Mouse (Mus musculus) midbrain, embryonic 13.5 days (tissue): Measurements from ENCODE around the gene Emx1. TPM values are rescaled to one million over a fixed set of nuclear protein-coding genes. Genes with fewer than 3 reads are reported as not detected.

ENCODE experiments used
- ATAC-seq: fragments of 200-750 bp; cut with Nextera tagmentation; 2 replicates; pipeline ENCODE4 v1.8.0; 2017; ENCODE audit warnings: mild to moderate bottlenecking, moderate TSS enrichment, moderate library complexity
- H3K27ac ChIP-seq: fragments of 300-500 bp; sonication (generic); 2 replicates; pipeline ENCODE4 v1.5.1; 2015; ENCODE audit warnings: inconsistent platforms, mild to moderate bottlenecking, moderate library complexity
- H3K27me3 ChIP-seq: fragments of 300-500 bp; sonication (generic); 2 replicates; pipeline ENCODE4 v1.6.1; 2015; ENCODE audit warnings: mild to moderate bottlenecking, inconsistent platforms
- H3K36me3 ChIP-seq: fragments of 300-500 bp; sonication (generic); 2 replicates; pipeline ENCODE4 v1.6.1; 2015; ENCODE audit warnings: mild to moderate bottlenecking, inconsistent platforms
- H3K4me1 ChIP-seq: fragments of 300-500 bp; sonication (generic); replicated peaks from 2 replicates; pipeline ENCODE4 v1.6.1; 2015; ENCODE audit warnings: inconsistent platforms
- H3K4me2 ChIP-seq: fragments of 300-500 bp; sonication (generic); replicated peaks from 2 replicates; pipeline ENCODE4 v1.6.1; 2015; ENCODE audit warnings: moderate library complexity, mild to moderate bottlenecking, inconsistent platforms
- H3K4me3 ChIP-seq: fragments of 300-500 bp; sonication (generic); replicated peaks from 2 replicates; pipeline ENCODE4 v1.5.1; 2015; ENCODE audit warnings: mild to moderate bottlenecking, inconsistent platforms
- H3K9ac ChIP-seq: fragments of 300-500 bp; sonication (generic); replicated peaks from 2 replicates; pipeline ENCODE4 v1.6.1; 2015; ENCODE audit warnings: mild to moderate bottlenecking, inconsistent platforms
- H3K9me3 ChIP-seq: fragments of 300-500 bp; sonication (generic); 2 replicates; pipeline ENCODE4 v1.6.1; 2016; ENCODE audit warnings: mild to moderate bottlenecking, inconsistent platforms
- WGBS: fragments of 180-500 bp; shearing (Covaris S2); methylation state at CpG from one replicate; pipeline ENCODE4 v1.1.7; 2015; 5-methylcytosine and 5-hydroxymethylcytosine counted together
- polyA plus RNA-seq: library from polyadenylated mRNA; unstranded; fragments of >200 nt; fragmentation: Nextera tagmentation; extraction: Ambion mirVana; gene quantifications from 2 replicates; pipeline ENCODE4 v1.2.1, GENCODE M21; 2015

Emx1 gene
- polyA plus RNA-seq, 1 experiment from 2014 or later = 7.2 TPM

DNA sequence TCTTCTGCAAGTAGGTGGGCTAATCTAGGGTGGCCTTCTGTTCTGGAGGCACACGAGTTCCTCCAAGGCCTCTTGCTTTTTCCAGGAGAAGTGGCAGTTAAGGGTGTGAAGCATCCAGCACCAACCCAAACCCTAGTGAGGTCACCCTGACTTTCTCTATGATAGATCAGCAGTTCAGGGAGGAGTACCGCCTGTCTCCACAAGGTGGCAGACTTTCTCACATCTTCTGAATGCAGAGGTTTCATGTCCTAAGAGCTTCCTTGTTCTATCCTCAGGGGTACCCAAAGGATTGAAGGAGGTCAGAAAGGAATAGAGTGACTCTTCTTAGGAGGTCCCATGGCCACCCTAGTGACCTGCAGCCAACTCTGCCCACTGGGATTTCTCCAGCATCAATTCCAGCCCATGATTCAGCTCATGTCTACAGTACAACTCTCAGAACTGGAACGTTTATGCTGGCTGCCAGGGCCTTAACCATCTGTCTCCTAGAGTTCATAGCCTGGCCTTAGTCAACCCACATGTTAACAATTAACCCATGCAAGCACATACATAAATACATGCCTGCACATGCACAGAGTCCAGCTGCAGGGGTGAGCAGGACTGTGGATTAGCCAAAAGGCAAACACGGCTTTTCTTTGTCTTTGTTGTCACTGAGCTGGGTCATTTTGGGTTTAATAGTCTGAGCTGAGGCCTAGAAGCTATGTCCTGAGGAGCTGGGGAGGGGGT lies 26.9 kb upstream of the Emx1 start:
- no peak overlapping the region for H3K4me2 ChIP-seq
- no peak for ATAC-seq
- peaks cover 9% of the 10 kb centered on the region for H3K4me1 ChIP-seq
- H3K27me3 ChIP-seq = no peaks in the 10 kb centered on the region
- no peaks in the 10 kb centered on the region for H3K36me3 ChIP-seq
- no peaks in the 10 kb centered on the region for H3K9me3 ChIP-seq
- H3K4me3 ChIP-seq = no peak overlapping the region
- WGBS = 39% methylated on average over 4 of the region's 4 CpGs
- no peak overlapping the region for H3K9ac ChIP-seq
- H3K27ac ChIP-seq = no peak overlapping the region

DNA sequence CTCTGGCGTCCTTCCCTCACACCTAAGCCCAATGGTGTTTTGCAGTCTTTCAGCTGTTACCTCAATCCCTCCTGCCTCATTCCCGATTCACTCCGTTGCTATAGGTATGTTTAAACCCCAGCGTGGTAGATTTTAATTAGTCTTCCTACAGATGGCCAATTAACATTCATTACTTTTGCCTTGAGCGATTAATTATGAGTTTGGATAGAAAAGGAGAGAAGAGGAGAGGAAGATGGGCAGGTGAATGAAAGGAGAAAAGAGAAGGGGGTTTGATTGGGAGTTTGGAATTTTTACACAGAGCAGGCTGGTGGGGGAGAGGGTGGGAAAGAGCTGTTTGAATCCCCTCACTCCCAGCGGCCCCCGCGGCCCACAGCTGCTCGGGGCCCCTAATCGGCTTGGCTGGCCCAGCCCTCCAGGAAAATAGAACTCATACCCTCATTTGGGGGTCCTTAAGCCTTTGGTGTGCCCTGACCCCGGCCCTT lies 21.8 kb upstream of the Emx1 start:
- 24% methylated on average over 11 of the region's 11 CpGs for WGBS
- no peaks in the 10 kb centered on the region for H3K36me3 ChIP-seq
- peak; percentile 65 for ATAC-seq
- H3K4me2 ChIP-seq = peak overlapping the region; percentile 22
- no peak overlapping the region for H3K27ac ChIP-seq
- H3K9ac ChIP-seq = no peak overlapping the region
- H3K4me3 ChIP-seq = no peak overlapping the region
- H3K4me1 ChIP-seq = peaks cover 11% of the 10 kb centered on the region
- no peaks in the 10 kb centered on the region for H3K9me3 ChIP-seq
- no peaks in the 10 kb centered on the region for H3K27me3 ChIP-seq

DNA sequence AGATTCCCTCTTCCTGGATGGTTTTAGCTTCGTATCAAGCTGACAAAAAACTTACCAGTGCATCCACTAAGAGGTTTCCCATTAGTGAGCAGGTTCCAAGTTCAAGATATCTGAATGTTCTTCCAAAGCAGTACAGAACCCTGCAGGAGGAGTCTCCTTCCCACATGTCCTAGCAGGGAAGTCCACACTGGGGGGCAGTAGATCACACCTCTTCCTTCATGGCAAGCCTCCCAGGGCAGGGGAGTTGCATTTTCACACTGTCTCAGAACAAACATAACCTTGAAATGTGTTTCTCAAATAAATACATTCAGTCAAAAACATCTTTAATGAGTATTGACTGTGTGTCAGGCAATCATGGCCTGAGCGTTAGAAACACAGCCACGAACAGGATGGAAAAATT lies 7.7 kb upstream of the Emx1 start:
- ATAC-seq = no peak
- H3K36me3 ChIP-seq = no peaks in the 10 kb centered on the region
- no peak overlapping the region for H3K4me2 ChIP-seq
- H3K9ac ChIP-seq = no peak overlapping the region
- no peaks in the 10 kb centered on the region for H3K4me1 ChIP-seq
- WGBS = 69% methylated on average over 3 of the region's 3 CpGs
- H3K9me3 ChIP-seq = no peaks in the 10 kb centered on the region
- peaks cover 16% of the 10 kb centered on the region for H3K27me3 ChIP-seq
- no peak overlapping the region for H3K4me3 ChIP-seq
- no peak overlapping the region for H3K27ac ChIP-seq

DNA sequence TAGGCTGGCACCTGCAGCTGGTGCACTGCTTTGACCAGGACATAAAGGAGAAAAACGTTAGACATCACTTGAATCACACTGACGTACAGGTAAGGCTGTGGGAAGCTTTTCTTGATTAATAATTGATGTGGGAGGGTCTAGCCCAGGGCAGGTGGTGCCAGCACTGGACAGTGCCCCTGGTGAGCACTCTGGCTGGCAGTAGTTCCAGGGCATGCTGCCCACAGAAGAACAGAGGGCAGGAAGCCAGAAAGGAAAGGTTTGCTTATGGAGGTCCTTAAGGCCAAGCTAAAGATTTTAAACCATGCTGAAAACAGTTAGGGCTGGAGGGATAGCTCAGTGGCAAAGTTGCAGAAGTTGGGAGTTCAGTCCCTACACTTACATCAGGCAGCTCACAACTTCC lies 7.2 kb upstream of the Emx1 start:
- 79% methylated on average over 2 of the region's 2 CpGs for WGBS
- Histone ChIP-seq H3K27ac (no peak overlapping the region), H3K9ac (no peak overlapping the region), H3K27me3 (peaks cover 19% of the 10 kb centered on the region), H3K9me3 (no peaks in the 10 kb centered on the region), H3K4me3 (no peak overlapping the region), H3K36me3 (no peaks in the 10 kb centered on the region), H3K4me2 (no peak overlapping the region), H3K4me1 (no peaks in the 10 kb centered on the region)
- ATAC-seq = no peak

DNA sequence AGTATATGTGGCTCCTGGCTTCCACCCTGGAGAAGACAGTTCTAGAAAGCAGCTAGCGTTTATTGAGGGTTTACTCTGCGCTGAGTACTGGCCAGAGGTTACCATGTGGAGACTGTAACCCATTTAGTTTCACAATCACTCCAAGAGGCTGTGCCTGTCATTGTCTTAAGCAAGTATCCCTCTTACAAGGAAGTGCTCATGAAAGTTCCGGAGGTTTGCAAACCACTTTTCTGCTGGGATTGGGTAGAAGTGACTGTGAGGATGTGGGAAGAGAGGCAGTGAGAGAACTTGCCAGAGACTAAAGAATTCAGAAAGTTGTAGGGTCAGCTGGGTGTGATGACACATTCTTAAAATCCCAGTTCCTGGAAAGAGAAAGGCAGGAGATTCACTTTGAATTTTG lies 3.3 kb upstream of the Emx1 start:
- peaks cover 33% of the 10 kb centered on the region for H3K4me1 ChIP-seq
- H3K9me3 ChIP-seq = no peaks in the 10 kb centered on the region
- no peak for ATAC-seq
- H3K9ac ChIP-seq = no peak overlapping the region
- H3K36me3 ChIP-seq = no peaks in the 10 kb centered on the region
- no peak overlapping the region for H3K4me3 ChIP-seq
- no peak overlapping the region for H3K4me2 ChIP-seq
- H3K27me3 ChIP-seq = peaks cover 57% of the 10 kb centered on the region
- 68% methylated on average over 3 of the region's 3 CpGs for WGBS
- no peak overlapping the region for H3K27ac ChIP-seq

DNA sequence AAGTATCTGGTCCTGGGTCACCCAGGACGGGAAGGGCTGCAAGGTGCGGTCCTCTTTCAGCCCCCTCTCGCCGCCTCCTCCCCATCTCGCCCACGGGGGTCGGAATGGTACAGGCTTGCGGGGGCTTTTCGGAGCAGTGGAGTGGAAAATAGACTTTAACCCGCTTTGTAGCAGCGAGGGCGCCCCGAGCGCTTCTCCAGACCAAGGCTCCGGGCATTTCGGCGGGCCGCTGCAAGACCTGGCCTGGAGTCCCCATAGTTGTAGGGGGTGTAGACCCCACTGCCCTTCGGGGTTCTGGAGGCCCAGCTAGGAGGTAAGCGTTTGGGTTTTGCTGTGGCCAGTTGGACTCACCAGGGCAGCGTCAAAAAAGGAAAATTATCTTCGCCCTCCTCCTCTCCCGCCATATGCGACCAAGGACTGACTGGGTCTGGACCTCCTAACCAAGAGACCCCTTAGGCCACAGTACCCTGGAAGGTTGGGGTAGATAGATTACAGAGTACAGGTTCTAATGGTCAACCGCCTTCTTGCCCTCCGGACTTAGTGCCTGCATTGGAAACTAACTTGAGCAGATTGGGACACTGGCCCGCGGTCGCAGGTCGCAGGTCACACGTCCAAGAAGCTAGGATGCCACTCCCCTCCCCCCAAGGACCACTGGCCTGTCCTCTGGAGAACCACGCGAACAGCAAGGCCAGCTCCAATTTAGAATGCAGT lies 1.1 kb upstream of the Emx1 start:
- no peak overlapping the region for H3K9ac ChIP-seq
- peaks cover 79% of the 10 kb centered on the region for H3K27me3 ChIP-seq
- H3K4me1 ChIP-seq = peaks cover 47% of the 10 kb centered on the region
- no peak for ATAC-seq
- peak overlapping the region; percentile 83 for H3K4me2 ChIP-seq
- H3K27ac ChIP-seq = no peak overlapping the region
- H3K36me3 ChIP-seq = no peaks in the 10 kb centered on the region
- peak overlapping the region; percentile 38 for H3K4me3 ChIP-seq
- H3K9me3 ChIP-seq = no peaks in the 10 kb centered on the region
- 2% methylated on average over 33 of the region's 33 CpGs for whole genome bisulfite sequencing

DNA sequence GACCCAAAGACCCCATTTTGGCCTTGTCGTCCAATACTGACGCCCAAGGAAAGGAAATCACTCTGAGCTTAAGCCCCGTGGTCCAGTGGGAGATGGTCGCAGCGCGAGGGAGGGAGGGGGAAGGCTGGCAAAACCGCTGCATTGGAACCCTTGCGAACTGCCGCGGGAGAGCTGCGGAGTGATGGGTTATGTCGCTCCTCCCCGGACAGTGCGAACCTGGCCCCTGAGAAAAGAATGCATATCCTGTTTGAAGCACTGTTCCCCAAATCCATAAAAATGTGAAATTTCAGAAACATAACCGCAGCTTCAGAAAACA lies 536 bp upstream of the Emx1 start:
- Histone ChIP-seq H3K27ac (no peak overlapping the region), H3K4me3 (peak overlapping the region; percentile 38), H3K36me3 (no peaks in the 10 kb centered on the region), H3K27me3 (peaks cover 82% of the 10 kb centered on the region), H3K9ac (no peak overlapping the region), H3K4me1 (peaks cover 47% of the 10 kb centered on the region), H3K4me2 (peak overlapping the region; percentile 83), H3K9me3 (no peaks in the 10 kb centered on the region)
- ATAC-seq = no peak
- WGBS = 2% methylated on average over 15 of the region's 15 CpGs

DNA sequence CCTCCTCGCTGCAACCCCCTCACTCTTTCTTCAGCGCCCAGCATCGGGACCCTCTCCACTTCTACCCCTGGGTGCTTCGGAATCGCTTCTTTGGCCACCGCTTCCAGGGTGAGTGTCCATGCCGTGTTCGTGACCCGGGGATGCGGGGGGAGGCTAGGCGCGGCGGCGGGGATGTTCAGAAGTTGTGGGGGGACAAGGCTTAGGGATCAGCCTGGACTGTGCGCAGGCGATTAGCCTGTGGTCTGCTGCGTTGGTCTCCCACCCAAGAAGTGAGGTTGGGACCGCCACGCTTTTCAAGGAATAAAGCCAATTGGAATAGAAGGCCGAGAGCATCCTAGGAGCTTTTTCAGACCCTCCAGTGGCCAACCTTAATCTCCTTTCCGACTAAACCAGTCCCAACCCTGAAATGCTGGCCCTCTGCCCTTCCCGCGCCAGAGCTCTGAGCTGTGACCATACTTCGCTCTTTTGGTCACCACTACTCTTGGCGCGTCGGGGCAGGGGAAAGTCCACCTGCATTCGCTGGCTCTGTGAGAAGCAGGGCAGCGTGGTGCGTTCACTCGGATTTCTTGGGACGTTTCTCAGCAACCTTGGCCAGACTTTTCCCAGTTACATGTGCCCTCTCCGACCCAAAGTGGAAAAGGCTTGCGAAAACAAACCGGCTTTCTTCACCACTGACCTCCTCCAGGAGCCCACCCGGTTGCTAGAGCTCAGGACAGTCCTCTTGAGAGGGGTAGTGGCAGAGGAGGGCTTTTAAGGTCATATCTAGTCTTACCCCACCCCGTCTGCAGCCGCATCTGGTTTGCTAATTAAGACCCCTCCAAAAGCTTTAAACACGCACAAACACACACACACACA lies 1.2 kb downstream of the Emx1 start:
- Histone ChIP-seq H3K27ac (no peak overlapping the region), H3K27me3 (peaks cover 96% of the 10 kb centered on the region), H3K4me2 (peak overlapping the region; percentile 83), H3K9me3 (no peaks in the 10 kb centered on the region), H3K36me3 (no peaks in the 10 kb centered on the region), H3K4me3 (peak overlapping the region; percentile 38), H3K9ac (peak overlapping the region; percentile 40), H3K4me1 (peaks cover 48% of the 10 kb centered on the region)
- no peak for ATAC-seq
- under 1% methylated on average over 39 of the region's 39 CpGs for WGBS

DNA sequence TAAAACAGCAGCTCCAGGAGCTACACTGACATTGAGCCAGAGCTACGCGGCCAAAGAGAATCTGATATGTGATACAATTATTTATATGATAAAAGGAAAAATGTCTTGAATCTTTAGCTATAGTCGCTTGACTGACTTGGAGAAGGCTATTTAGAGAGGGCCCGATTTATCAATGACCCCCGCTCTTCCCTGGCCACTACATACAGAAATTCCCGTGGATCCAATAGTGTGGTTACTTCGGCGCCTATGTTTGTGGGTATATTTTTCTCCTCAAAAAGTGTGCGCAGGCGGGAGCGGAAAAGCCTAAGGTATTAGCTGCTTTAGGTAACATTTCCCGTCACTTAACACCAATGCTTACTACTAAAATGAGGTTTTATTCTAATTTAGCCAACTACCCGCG lies 2.1 kb downstream of the Emx1 start:
- H3K4me1 ChIP-seq = peaks cover 55% of the 10 kb centered on the region
- peaks cover 97% of the 10 kb centered on the region for H3K27me3 ChIP-seq
- H3K4me2 ChIP-seq = peak overlapping the region; percentile 52; the same call in 1 of the 2 replicates
- peak overlapping the region; percentile 35; the same call in 1 of the 2 replicates for H3K4me3 ChIP-seq
- H3K27ac ChIP-seq = no peak overlapping the region
- H3K9ac ChIP-seq = no peak overlapping the region
- 5% methylated on average over 14 of the region's 14 CpGs for WGBS
- ATAC-seq = no peak
- no peaks in the 10 kb centered on the region for H3K9me3 ChIP-seq
- H3K36me3 ChIP-seq = no peaks in the 10 kb centered on the region

DNA sequence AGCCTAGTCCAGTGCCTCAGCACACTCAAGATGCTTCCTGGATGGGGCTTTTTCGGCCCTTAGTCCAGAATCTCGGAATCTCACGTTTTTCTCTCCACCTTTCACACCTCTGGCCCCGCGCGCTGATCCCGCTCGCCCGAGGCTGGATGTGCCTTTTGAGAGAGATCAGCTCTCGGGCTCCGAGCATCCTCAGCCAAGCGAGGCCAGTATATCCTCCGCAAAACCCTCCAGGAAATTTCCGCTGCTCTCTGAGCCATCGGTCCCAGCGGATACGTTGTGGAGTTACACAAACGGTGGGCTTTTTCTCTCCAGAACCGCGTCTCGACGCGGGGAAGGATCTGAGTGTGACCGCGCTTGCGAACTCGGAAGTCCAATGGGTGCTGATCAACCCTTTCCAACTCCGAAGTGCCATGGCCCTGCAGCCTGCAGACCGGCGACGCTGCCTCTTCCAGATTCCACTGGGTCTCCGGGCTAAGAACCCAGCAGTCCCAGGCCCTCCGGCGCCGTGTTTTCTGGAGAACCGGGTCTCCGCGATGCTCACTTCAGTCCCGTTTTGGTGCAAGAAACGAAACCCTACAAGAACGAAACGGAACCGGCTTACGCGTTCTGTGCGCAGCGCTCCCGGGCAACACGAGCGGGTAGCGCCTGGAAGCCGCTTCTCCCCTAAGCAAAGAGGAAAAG lies 2.8 kb downstream of the Emx1 start:
- Histone ChIP-seq H3K9me3 (no peaks in the 10 kb centered on the region), H3K27me3 (peaks cover 99% of the 10 kb centered on the region), H3K4me1 (peaks cover 55% of the 10 kb centered on the region), H3K36me3 (no peaks in the 10 kb centered on the region), H3K4me3 (peak overlapping the region; percentile 35), H3K9ac (peak overlapping the region; percentile 48), H3K27ac (no peak overlapping the region), H3K4me2 (peak overlapping the region; percentile 52)
- no peak for ATAC-seq
- WGBS = under 1% methylated on average over 52 of the region's 52 CpGs

DNA sequence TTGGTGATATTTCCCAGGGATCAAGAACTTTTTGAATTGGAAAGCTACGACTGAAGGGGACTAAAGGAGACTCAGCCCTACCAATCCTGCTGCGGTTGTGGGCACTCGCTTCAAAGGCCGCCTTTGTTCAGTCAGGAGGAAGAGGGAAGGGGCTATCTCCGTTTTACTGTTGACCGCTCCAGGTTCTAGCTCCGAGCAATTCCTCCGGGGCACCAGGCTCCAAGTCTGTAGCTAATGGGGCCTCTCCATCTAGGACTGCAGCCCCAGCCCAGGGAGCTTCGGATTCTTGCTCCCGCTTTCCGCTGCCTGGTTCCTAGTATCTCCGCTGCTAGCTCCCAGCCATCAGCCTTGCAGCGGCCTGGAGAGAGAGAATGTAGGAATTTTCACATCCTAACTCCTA lies 3.4 kb downstream of the Emx1 start:
- Histone ChIP-seq H3K4me1 (peaks cover 54% of the 10 kb centered on the region), H3K27me3 (peaks cover 99% of the 10 kb centered on the region), H3K27ac (no peak overlapping the region), H3K36me3 (no peaks in the 10 kb centered on the region), H3K4me2 (peak overlapping the region; percentile 52), H3K4me3 (peak overlapping the region; percentile 35), H3K9me3 (no peaks in the 10 kb centered on the region), H3K9ac (peak overlapping the region; percentile 48; the same call in 1 of the 2 replicates)
- under 1% methylated on average over 13 of the region's 13 CpGs for WGBS
- ATAC-seq = no peak
